Mouse (Mus musculus) stomach, embryonic 15.5 days (tissue): ENCODE results near the gene Kctd10. TPM values are rescaled to one million over a fixed set of nuclear protein-coding genes. Genes with fewer than 3 reads are reported as not detected.

Experiments used
- ATAC-seq: fragments of 200-750 bp; cut with Nextera tagmentation; 2 replicates; pipeline ENCODE4 v1.8.0; 2017; ENCODE audit warnings: low read depth, moderate number of reproducible peaks, moderate TSS enrichment; ENCODE audit not compliant: insufficient read depth, low FRiP score
- H3K27ac ChIP-seq: fragments of 300-500 bp; sonication (generic); 2 replicates; pipeline ENCODE4 v1.5.1; 2015; ENCODE audit warnings: mild to moderate bottlenecking, inconsistent platforms
- H3K27me3 ChIP-seq: fragments of 300-500 bp; sonication (generic); replicated peaks from 2 replicates; pipeline ENCODE4 v1.6.1; 2015; ENCODE audit warnings: inconsistent platforms
- H3K36me3 ChIP-seq: fragments of 300-500 bp; sonication (generic); 2 replicates; pipeline ENCODE4 v1.6.1; 2015; ENCODE audit warnings: inconsistent platforms
- H3K4me1 ChIP-seq: fragments of 300-500 bp; sonication (generic); 2 replicates; pipeline ENCODE4 v1.6.1; 2015; ENCODE audit warnings: inconsistent platforms
- H3K4me2 ChIP-seq: fragments of 300-500 bp; sonication (generic); 2 replicates; pipeline ENCODE4 v1.6.1; 2015; ENCODE audit warnings: mild to moderate bottlenecking, inconsistent platforms
- H3K4me3 ChIP-seq: fragments of 300-500 bp; sonication (generic); replicated peaks from 2 replicates; pipeline ENCODE4 v1.5.1; 2015; ENCODE audit warnings: inconsistent platforms
- H3K9ac ChIP-seq: fragments of 300-500 bp; sonication (generic); 2 replicates; pipeline ENCODE4 v1.6.1; 2015; ENCODE audit warnings: inconsistent platforms
- H3K9me3 ChIP-seq: fragments of 300-500 bp; sonication (generic); 2 replicates; pipeline ENCODE4 v1.6.1; 2016; ENCODE audit warnings: inconsistent platforms
- WGBS: fragments of 180-500 bp; shearing (Covaris S2); methylation state at CpG from one replicate; pipeline ENCODE4 v1.1.7; 2015; 5-methylcytosine and 5-hydroxymethylcytosine counted together
- polyA plus RNA-seq: library from polyadenylated mRNA; unstranded; fragments of >200 nt; fragmentation: Nextera tagmentation; extraction: Ambion mirVana; gene quantifications from 2 replicates; pipeline ENCODE4 v1.2.1, GENCODE M21; 2015

Kctd10 gene
- polyA plus RNA-seq, 1 experiment from 2014 or later = 122 TPM

GRCm38 (mm10) chr5:114378177-114378920 is 2.0 kb downstream of the Kctd10 start:
- Histone ChIP-seq H3K4me1 (peaks cover 64% of the 10 kb centered on the region), H3K36me3 (peaks cover 16% of the 10 kb centered on the region; the same call in 1 of the 2 replicates), H3K9ac (no peak overlapping the region), H3K9me3 (no peaks in the 10 kb centered on the region), H3K27ac (peak overlapping the region; percentile 91), H3K4me2 (peak overlapping the region; percentile 76), H3K27me3 (no peaks in the 10 kb centered on the region), H3K4me3 (peak overlapping the region; percentile 89)
- WGBS = 45% methylated on average over 10 of the region's 10 CpGs
- ATAC-seq = no peak

GRCm38 (mm10) chr5:114374409-114375213 is 5.7 kb downstream of the Kctd10 start:
- H3K9ac ChIP-seq = no peak overlapping the region
- no peaks in the 10 kb centered on the region for H3K9me3 ChIP-seq
- ATAC-seq = no peak
- no peak overlapping the region for H3K4me3 ChIP-seq
- peak overlapping the region; percentile 21; the same call in 1 of the 2 replicates for H3K4me2 ChIP-seq
- H3K36me3 ChIP-seq = peaks cover 20% of the 10 kb centered on the region; the same call in 1 of the 2 replicates
- peaks cover 89% of the 10 kb centered on the region for H3K4me1 ChIP-seq
- H3K27me3 ChIP-seq = no peaks in the 10 kb centered on the region
- 82% methylated on average over 23 of the region's 23 CpGs for WGBS
- H3K27ac ChIP-seq = peak overlapping the region; percentile 48

- Histone ChIP-seq H3K27me3 (no peaks in the 10 kb centered on the region), H3K4me2 (no peak overlapping the region), H3K27ac (peak overlapping the region; percentile 96; the same call in 1 of the 2 replicates), H3K9me3 (no peaks in the 10 kb centered on the region), H3K36me3 (peaks cover 20% of the 10 kb centered on the region; the same call in 1 of the 2 replicates), H3K9ac (no peak overlapping the region), H3K4me3 (no peak overlapping the region), H3K4me1 (peaks cover 90% of the 10 kb centered on the region)
- WGBS = 84% methylated on average over 9 of the region's 9 CpGs
- ATAC-seq = no peak
Measured at GRCm38 (mm10) chr5:114373581-114373980, 6.7 kb downstream of the Kctd10 start.

- Histone ChIP-seq H3K4me2 (no peak overlapping the region), H3K4me1 (peaks cover 91% of the 10 kb centered on the region), H3K9me3 (no peaks in the 10 kb centered on the region), H3K36me3 (peaks cover 23% of the 10 kb centered on the region), H3K27ac (peak overlapping the region; percentile 96), H3K27me3 (no peaks in the 10 kb centered on the region), H3K4me3 (no peak overlapping the region), H3K9ac (no peak overlapping the region)
- WGBS = 67% methylated on average over 11 of the region's 11 CpGs
- ATAC-seq = no peak
Measured at GRCm38 (mm10) chr5:114373174-114373573, 7.1 kb downstream of the Kctd10 start.

- 38% methylated on average over 11 of the region's 11 CpGs for WGBS
- H3K36me3 ChIP-seq = peaks cover 29% of the 10 kb centered on the region
- ATAC-seq = no peak
- H3K4me1 ChIP-seq = peaks cover 85% of the 10 kb centered on the region
- no peak overlapping the region for H3K9ac ChIP-seq
- H3K27me3 ChIP-seq = no peaks in the 10 kb centered on the region
- peak overlapping the region; percentile 8 for H3K4me2 ChIP-seq
- no peak overlapping the region for H3K4me3 ChIP-seq
- H3K27ac ChIP-seq = peak overlapping the region; percentile 96
- H3K9me3 ChIP-seq = no peaks in the 10 kb centered on the region
Measured at GRCm38 (mm10) chr5:114372565-114372964, 7.7 kb downstream of the Kctd10 start.

GRCm38 (mm10) chr5:114371731-114372473 is 8.4 kb downstream of the Kctd10 start:
- Histone ChIP-seq H3K27ac (peak overlapping the region; percentile 96), H3K9me3 (no peaks in the 10 kb centered on the region), H3K4me1 (peaks cover 79% of the 10 kb centered on the region), H3K36me3 (peaks cover 35% of the 10 kb centered on the region), H3K27me3 (no peaks in the 10 kb centered on the region), H3K4me3 (no peak overlapping the region), H3K4me2 (peak overlapping the region; percentile 27), H3K9ac (0 out of 2 replicates have a peak overlapping the region, but pooled peaks have one; percentile 10)
- ATAC-seq = no peak
- WGBS = 47% methylated on average over 25 of the region's 25 CpGs

- H3K9ac ChIP-seq = 0 out of 2 replicates have a peak overlapping the region, but pooled peaks have one; percentile 10
- H3K4me2 ChIP-seq = peak overlapping the region; percentile 27; the same call in 1 of the 2 replicates
- H3K4me1 ChIP-seq = peaks cover 73% of the 10 kb centered on the region
- H3K27me3 ChIP-seq = no peaks in the 10 kb centered on the region
- H3K9me3 ChIP-seq = no peaks in the 10 kb centered on the region
- 35% methylated on average over 3 of the region's 3 CpGs for WGBS
- H3K36me3 ChIP-seq = peaks cover 41% of the 10 kb centered on the region
- H3K27ac ChIP-seq = peak overlapping the region; percentile 96
- no peak overlapping the region for H3K4me3 ChIP-seq
- no peak for ATAC-seq
Measured at GRCm38 (mm10) chr5:114371331-114371730, 9.0 kb downstream of the Kctd10 start.

GRCm38 (mm10) chr5:114370371-114370776 is 9.9 kb downstream of the Kctd10 start:
- WGBS = 34% methylated on average over 9 of the region's 9 CpGs

GRCm38 (mm10) chr5:114369921-114370320 is 10.4 kb downstream of the Kctd10 start:
- Histone ChIP-seq H3K9me3 (no peaks in the 10 kb centered on the region), H3K4me3 (no peak overlapping the region), H3K9ac (no peak overlapping the region), H3K27me3 (no peaks in the 10 kb centered on the region), H3K27ac (peak overlapping the region; percentile 96), H3K36me3 (peaks cover 51% of the 10 kb centered on the region), H3K4me1 (peaks cover 76% of the 10 kb centered on the region), H3K4me2 (peak overlapping the region; percentile 19)
- WGBS = 68% methylated on average over 9 of the region's 9 CpGs
- ATAC-seq = no peak

More at GRCm38 (mm10) chr5:114370371-114370776, 9.9 kb downstream of the Kctd10 start:
- peak overlapping the region; percentile 96 for H3K27ac ChIP-seq
- ATAC-seq = peak; percentile 19; the same call in 1 of the 2 replicates
- H3K36me3 ChIP-seq = peaks cover 51% of the 10 kb centered on the region
- H3K4me2 ChIP-seq = peak overlapping the region; percentile 27
- H3K9me3 ChIP-seq = no peaks in the 10 kb centered on the region
- H3K4me1 ChIP-seq = peaks cover 77% of the 10 kb centered on the region
- H3K4me3 ChIP-seq = no peak overlapping the region
- H3K27me3 ChIP-seq = no peaks in the 10 kb centered on the region
- no peak overlapping the region for H3K9ac ChIP-seq

GRCm38 (mm10) chr5:114368803-114369496 is 11.4 kb downstream of the Kctd10 start:
- no peak for ATAC-seq
- Histone ChIP-seq H3K9me3 (no peaks in the 10 kb centered on the region), H3K4me1 (peaks cover 72% of the 10 kb centered on the region), H3K4me2 (no peak overlapping the region), H3K36me3 (peaks cover 45% of the 10 kb centered on the region), H3K9ac (no peak overlapping the region), H3K27me3 (no peaks in the 10 kb centered on the region), H3K27ac (peak overlapping the region; percentile 96), H3K4me3 (no peak overlapping the region)
- WGBS = 84% methylated on average over 16 of the region's 16 CpGs

- 80% methylated on average over 14 of the region's 14 CpGs for WGBS
Measured at GRCm38 (mm10) chr5:114368121-114368520, 12.2 kb downstream of the Kctd10 start.

More at GRCm38 (mm10) chr5:114368121-114368520, 12.2 kb downstream of the Kctd10 start:
- Histone ChIP-seq H3K9ac (no peak overlapping the region), H3K4me2 (no peak overlapping the region), H3K4me3 (no peak overlapping the region), H3K27me3 (no peaks in the 10 kb centered on the region), H3K27ac (no peak overlapping the region), H3K9me3 (no peaks in the 10 kb centered on the region), H3K36me3 (peaks cover 39% of the 10 kb centered on the region), H3K4me1 (peaks cover 63% of the 10 kb centered on the region)
- no peak for ATAC-seq
